Mouse (Mus musculus) hindbrain, embryonic 14.5 days (tissue): ENCODE measurements around the gene Fbn1. TPM values are rescaled to one million over a fixed set of nuclear protein-coding genes. Genes with fewer than 3 reads are reported as not detected.

Experiments used
- ATAC-seq: fragments of 200-750 bp; cut with Nextera tagmentation; 2 replicates; pipeline ENCODE4 v1.8.0; 2017; ENCODE audit warnings: moderate number of reproducible peaks, mild to moderate bottlenecking, moderate TSS enrichment, moderate library complexity; ENCODE audit not compliant: low FRiP score
- DNase-seq: peaks from one replicate; pipeline ENCODE4 v3.0.0-alpha.2; 2015; ENCODE audit warnings: low spot score
- H3K27ac ChIP-seq: fragments of 300-500 bp; sonication (generic); 2 replicates; pipeline ENCODE4 v1.5.1; 2014; ENCODE audit warnings: mild to moderate bottlenecking, moderate library complexity
- H3K27me3 ChIP-seq: fragments of 300-500 bp; sonication (generic); 2 replicates; pipeline ENCODE4 v1.6.1; 2014; ENCODE audit warnings: mild to moderate bottlenecking, low read length, mixed read lengths; ENCODE audit not compliant: control insufficient read depth, insufficient read depth
- H3K36me3 ChIP-seq: fragments of 300-500 bp; sonication (generic); replicated peaks from 2 replicates; pipeline ENCODE4 v1.6.1; 2014; ENCODE audit not compliant: control insufficient read depth, insufficient read depth
- H3K4me1 ChIP-seq: fragments of 300-500 bp; sonication (generic); replicated peaks from 2 replicates; pipeline ENCODE4 v1.6.1; 2014; ENCODE audit warnings: antibody characterized with exemption, low read length, mixed read lengths; ENCODE audit not compliant: control insufficient read depth, insufficient read depth
- H3K4me2 ChIP-seq: fragments of 300-500 bp; sonication (generic); replicated peaks from 2 replicates; pipeline ENCODE4 v1.6.1; 2014; ENCODE audit warnings: mild to moderate bottlenecking, moderate library complexity
- H3K4me3 ChIP-seq: fragments of 300-500 bp; sonication (generic); replicated peaks from 2 replicates; pipeline ENCODE4 v1.5.1; 2014; ENCODE audit warnings: mild to moderate bottlenecking, low read length
- H3K9ac ChIP-seq: fragments of 300-500 bp; sonication (generic); 2 replicates; pipeline ENCODE4 v1.6.1; 2014
- H3K9me3 ChIP-seq: fragments of 300-500 bp; sonication (generic); 2 replicates; pipeline ENCODE4 v1.6.1; 2016; ENCODE audit warnings: low read length; ENCODE audit not compliant: control insufficient read depth
- WGBS: fragments of 180-500 bp; shearing (Covaris S2); extraction: QIAGEN DNeasy Blood & Tissue Kit; methylation state at CpG from one replicate; pipeline ENCODE4 v1.1.7; 2014; 5-methylcytosine and 5-hydroxymethylcytosine counted together
- polyA plus RNA-seq: library from polyadenylated mRNA; unstranded; fragments of >200 nt; fragmentation: Nextera tagmentation; extraction: Ambion mirVana; gene quantifications from 2 replicates; pipeline ENCODE4 v1.2.1, GENCODE M21; 2014

The Fbn1 gene
- polyA plus RNA-seq, 1 experiment from 2014 or later, result 6.7 TPM

DNA sequence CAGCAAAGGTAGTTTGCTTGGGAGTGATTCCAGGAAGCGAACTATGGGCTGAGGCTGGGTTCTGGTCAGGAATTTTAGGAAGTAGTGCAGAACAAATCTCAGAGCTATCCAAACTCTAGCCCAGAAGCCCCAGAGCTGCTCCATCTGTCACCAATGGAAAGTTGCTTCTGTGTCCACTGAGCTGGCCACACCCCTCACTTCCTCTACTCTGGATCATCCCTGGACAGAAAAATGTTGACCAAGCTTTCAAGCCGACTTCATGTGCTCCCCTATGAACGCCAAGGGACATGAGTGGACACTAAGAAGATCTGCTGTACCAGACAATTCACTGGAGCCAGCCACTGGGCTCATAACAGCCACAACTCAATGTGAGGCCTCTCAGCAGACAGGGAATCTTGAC lies 31.6 kb downstream of the Fbn1 start:
- H3K36me3 ChIP-seq, result no peaks in the 10 kb centered on the region
- no peak overlapping the region for H3K27ac ChIP-seq
- no peak overlapping the region for H3K9ac ChIP-seq
- DNase-seq (no peak), ATAC-seq (no peak)
- H3K27me3 ChIP-seq, result no peaks in the 10 kb centered on the region
- H3K4me2 ChIP-seq, result no peak overlapping the region
- no peaks in the 10 kb centered on the region for H3K4me1 ChIP-seq
- 91% methylated on average over 3 of the region's 3 CpGs for WGBS
- H3K9me3 ChIP-seq, result no peaks in the 10 kb centered on the region
- no peak overlapping the region for H3K4me3 ChIP-seq

DNA sequence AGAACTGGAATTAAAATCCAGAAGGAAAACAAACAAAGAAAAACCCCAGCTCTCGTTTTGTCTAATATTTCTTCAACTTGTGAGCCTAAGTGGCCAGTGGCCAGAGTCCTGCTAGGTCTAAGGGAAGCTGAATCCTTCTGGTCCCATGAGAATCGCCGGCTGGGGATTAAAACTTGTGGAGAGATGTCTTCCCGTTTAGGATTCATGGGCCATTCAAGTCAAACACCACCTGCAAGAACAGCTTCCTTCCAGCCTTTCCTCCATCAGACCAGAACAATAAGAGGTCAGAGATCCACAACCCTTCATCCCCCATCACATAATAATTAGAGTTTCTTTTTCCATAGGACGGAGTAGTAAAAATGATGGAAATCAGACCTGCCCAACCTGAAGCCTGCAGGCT lies 33.1 kb downstream of the Fbn1 start:
- no peak overlapping the region for H3K4me2 ChIP-seq

DNA sequence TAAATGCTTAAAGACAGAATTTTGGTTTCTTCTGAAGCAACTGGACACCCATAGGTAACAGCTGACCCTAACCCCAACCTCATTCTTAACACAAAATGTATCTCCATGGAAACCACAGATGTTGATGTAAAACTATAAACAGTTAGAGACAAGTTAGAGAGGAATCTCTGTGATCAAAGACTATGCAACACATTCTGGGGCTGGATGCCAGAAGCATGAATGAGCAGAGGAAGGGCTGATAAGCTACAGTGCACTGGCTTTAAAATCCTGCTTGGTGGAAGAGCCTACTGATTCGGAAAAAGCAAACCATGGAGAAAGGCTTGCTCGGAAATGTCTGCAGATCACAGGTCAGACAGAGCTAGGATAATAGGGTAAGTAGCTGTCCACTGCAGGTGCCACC lies 34.6 kb downstream of the Fbn1 start:
- DNase-seq (no peak), ATAC-seq (no peak)
- no peak overlapping the region for H3K4me2 ChIP-seq
- H3K4me1 ChIP-seq, result no peaks in the 10 kb centered on the region
- H3K4me3 ChIP-seq, result no peak overlapping the region
- no peaks in the 10 kb centered on the region for H3K36me3 ChIP-seq
- H3K27ac ChIP-seq, result no peak overlapping the region
- no peaks in the 10 kb centered on the region for H3K9me3 ChIP-seq
- no peaks in the 10 kb centered on the region for H3K27me3 ChIP-seq
- no peak overlapping the region for H3K9ac ChIP-seq
- WGBS, result 78% methylated on average over 2 of the region's 2 CpGs

More for the DNA sequence above, 33.1 kb downstream of the Fbn1 start:
- no peak for DNase-seq
- H3K27me3 ChIP-seq, result no peaks in the 10 kb centered on the region
- H3K4me1 ChIP-seq, result no peaks in the 10 kb centered on the region
- no peak overlapping the region for H3K4me3 ChIP-seq
- H3K9ac ChIP-seq, result no peak overlapping the region
- no peaks in the 10 kb centered on the region for H3K9me3 ChIP-seq
- WGBS, result 85% methylated on average over 5 of the region's 5 CpGs
- H3K36me3 ChIP-seq, result no peaks in the 10 kb centered on the region
- no peak overlapping the region for H3K27ac ChIP-seq
- ATAC-seq, result no peak

DNA sequence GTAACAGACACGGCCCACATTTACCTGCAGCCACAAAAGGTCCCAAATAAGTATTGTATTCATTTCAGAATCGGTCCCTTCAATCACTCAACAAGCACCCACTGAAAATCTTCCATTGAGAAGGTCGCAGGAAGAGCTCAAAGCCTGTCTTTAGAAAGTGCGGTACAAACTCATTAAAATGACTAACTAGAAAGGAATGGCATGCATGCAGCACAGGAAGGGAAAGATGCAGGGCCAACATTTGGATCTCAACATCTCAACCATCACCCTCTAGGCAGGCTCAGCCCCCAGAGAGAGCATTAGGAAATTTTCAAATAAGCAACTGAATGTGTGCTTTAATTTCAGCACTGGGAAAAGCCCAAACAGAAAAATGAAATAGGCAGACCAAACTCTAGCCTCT lies 36.1 kb downstream of the Fbn1 start:
- DNase-seq (no peak), ATAC-seq (no peak)
- no peak overlapping the region for H3K4me3 ChIP-seq
- H3K36me3 ChIP-seq, result peaks cover 3% of the 10 kb centered on the region; the same call in 1 of the 2 replicates
- WGBS, result 93% methylated on average over 4 of the region's 4 CpGs
- H3K4me1 ChIP-seq, result no peaks in the 10 kb centered on the region
- no peaks in the 10 kb centered on the region for H3K9me3 ChIP-seq
- H3K27me3 ChIP-seq, result no peaks in the 10 kb centered on the region
- H3K27ac ChIP-seq, result no peak overlapping the region
- H3K9ac ChIP-seq, result no peak overlapping the region
- H3K4me2 ChIP-seq, result no peak overlapping the region

DNA sequence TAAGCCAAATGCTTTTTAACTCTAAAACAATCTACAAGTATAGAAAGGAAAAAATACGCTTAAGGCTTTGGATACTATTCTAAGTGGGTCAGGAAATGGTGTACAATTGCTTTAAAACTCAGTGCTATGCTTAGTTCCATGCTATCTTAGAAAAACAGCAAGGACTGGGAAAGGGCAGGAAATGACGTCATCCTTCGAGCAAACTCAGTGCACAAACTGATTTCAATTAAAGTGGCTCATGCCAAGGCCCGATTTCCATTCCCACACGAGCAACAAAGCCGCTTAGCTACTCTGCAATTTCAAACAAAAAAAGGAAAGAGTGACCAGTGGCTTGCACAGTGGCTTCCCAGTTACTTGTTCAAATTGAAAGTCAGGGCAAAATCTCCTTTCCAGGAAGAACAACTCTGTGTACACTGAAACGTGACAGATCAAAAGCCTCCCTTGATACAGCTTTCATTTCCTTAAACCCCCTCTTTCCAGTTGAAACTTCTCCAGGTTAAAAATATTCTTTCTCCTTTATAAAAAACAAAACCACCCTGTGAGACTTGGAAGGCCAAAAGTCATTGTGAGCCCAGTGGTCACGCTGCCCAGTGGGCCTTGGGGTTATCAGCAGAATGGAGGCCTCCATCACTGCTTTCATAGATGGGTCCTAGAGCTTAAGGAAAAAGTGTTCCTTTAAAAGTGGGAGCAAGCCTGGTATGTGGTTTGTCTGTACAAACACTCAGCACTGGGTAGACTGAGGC lies 37.1 kb downstream of the Fbn1 start:
- Histone ChIP-seq H3K4me3 (no peak overlapping the region), H3K9me3 (no peaks in the 10 kb centered on the region)

DNA sequence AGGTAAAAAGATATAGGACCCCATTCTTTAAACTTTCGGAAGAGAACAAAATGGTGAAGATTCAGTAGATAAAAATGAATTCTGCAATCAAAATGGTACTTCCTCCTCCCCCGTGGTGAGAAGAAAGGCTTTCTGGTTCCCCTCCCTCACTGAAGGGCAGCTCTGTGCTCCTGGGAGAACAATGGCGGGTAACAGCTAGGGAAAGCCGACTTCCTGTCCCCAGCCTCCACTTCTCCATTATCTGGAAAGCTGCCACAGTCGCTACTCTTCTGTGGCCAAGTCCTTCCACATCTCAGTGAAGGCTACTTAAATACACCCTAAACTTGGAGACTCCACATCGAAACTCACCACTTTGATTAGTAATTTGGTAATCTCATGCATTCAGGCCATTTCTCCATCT lies 43.8 kb downstream of the Fbn1 start:
- Histone ChIP-seq H3K4me1 (no peaks in the 10 kb centered on the region), H3K4me2 (no peak overlapping the region), H3K27me3 (no peaks in the 10 kb centered on the region), H3K36me3 (peaks cover 3% of the 10 kb centered on the region; the same call in 1 of the 2 replicates), H3K27ac (no peak overlapping the region), H3K9me3 (no peaks in the 10 kb centered on the region), H3K4me3 (no peak overlapping the region), H3K9ac (no peak overlapping the region)
- 85% methylated on average over 6 of the region's 6 CpGs for WGBS
- DNase-seq (no peak), ATAC-seq (no peak)

More for the DNA sequence above, 37.1 kb downstream of the Fbn1 start:
- Histone ChIP-seq H3K27ac (no peak overlapping the region), H3K4me1 (no peaks in the 10 kb centered on the region), H3K9ac (no peak overlapping the region), H3K4me2 (no peak overlapping the region), H3K36me3 (peaks cover 3% of the 10 kb centered on the region; the same call in 1 of the 2 replicates), H3K27me3 (no peaks in the 10 kb centered on the region)
- 73% methylated on average over 8 of the region's 8 CpGs for WGBS
- no peak for ATAC-seq
- DNase-seq, result no peak

DNA sequence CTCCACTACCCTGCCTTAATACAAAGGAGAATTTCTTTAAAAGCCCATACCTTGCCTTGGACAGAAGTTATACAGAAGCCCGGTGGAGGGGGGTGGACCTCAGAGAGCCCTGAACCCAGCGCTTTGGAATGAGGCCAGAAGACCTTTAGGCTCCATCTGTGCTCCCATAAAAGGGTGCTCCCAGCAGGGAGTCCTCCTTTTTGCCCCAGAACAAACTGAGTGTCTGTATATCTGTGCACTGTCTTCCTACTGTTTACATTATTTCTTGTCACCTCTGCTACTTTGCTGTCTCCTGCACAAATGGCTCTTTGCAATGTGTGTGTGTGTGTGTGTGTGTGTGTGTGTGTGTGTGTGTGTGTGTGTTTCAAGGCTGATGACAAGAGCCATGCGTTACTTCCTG lies 48.7 kb downstream of the Fbn1 start:
- WGBS, result 88% methylated on average over 3 of the region's 3 CpGs
- DNase-seq (no peak), ATAC-seq (no peak)
- Histone ChIP-seq H3K9ac (no peak overlapping the region), H3K9me3 (no peaks in the 10 kb centered on the region), H3K4me3 (no peak overlapping the region), H3K36me3 (no peaks in the 10 kb centered on the region), H3K27me3 (no peaks in the 10 kb centered on the region), H3K4me1 (no peaks in the 10 kb centered on the region), H3K27ac (no peak overlapping the region), H3K4me2 (no peak overlapping the region)

DNA sequence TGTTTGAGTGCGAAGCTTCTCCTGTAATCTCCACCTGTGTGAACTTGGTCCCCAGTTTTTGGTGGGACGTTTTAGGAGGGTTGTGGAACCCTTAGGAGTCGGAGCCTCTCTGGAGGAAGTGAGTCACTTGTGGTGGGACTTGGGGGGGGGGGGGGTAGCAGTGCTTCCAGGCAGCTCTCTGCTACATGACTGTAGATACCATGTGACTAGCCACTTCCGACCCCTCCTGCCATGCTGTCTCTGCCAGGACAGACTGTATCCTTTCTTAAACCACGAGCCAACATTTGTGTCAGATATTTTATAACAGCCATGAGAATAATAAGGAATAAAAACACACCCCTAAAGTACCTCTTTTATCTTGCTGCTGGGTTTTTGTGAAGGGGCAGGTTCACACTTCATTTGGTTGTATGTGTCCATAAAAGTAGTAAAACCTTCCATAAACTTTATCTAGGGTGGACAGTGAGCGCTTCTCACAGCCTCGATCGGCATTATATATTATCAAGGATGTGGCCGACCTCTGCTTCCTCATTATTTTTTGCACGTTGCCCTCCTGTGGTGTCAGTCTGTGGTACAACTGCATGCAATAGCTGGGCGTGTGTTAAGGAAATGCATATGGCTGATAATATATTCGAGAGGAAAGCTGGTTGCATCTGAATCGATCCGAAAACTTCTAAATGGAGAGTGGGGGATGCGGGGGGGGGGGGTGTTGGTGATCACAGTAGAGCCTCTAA lies 51.6 kb downstream of the Fbn1 start:
- Histone ChIP-seq H3K4me1 (no peaks in the 10 kb centered on the region), H3K4me2 (no peak overlapping the region), H3K27ac (no peak overlapping the region), H3K9ac (no peak overlapping the region), H3K9me3 (no peaks in the 10 kb centered on the region), H3K4me3 (no peak overlapping the region), H3K27me3 (no peaks in the 10 kb centered on the region), H3K36me3 (no peaks in the 10 kb centered on the region)
- DNase-seq (no peak), ATAC-seq (no peak)
- 84% methylated on average over 15 of the region's 15 CpGs for WGBS

DNA sequence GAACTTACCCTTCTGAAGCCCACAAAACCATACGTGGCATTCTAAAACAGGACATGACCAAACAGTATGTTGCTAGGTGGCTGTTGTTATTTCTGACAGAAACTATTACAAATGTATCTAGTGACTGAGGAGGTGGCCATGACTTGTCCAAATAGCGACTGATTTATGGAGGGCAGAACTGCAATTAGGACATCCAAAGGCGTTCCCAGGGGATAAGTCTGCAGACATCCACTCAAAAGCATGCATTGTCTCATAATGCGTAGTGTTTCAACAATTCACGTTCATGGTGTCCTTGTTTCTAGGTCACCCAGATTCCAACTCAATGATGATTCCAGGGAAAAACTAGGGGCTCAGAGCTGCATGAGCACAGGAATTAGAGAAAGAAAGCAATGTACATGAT lies 53.0 kb downstream of the Fbn1 start:
- no peak overlapping the region for H3K27ac ChIP-seq
- no peak overlapping the region for H3K9ac ChIP-seq
- DNase-seq (no peak), ATAC-seq (no peak)
- no peaks in the 10 kb centered on the region for H3K36me3 ChIP-seq
- no peaks in the 10 kb centered on the region for H3K27me3 ChIP-seq
- no peaks in the 10 kb centered on the region for H3K4me1 ChIP-seq
- 82% methylated on average over 5 of the region's 5 CpGs for WGBS
- no peak overlapping the region for H3K4me3 ChIP-seq
- no peaks in the 10 kb centered on the region for H3K9me3 ChIP-seq
- no peak overlapping the region for H3K4me2 ChIP-seq
